Mouse (Mus musculus) embryonic facial prominence, embryonic 11.5 days (tissue): ENCODE measurements around the gene Dicer1. TPM values are rescaled to one million over a fixed set of nuclear protein-coding genes. Genes with fewer than 3 reads are reported as not detected.
A peak's percentile ranks its signal among the peaks of the same experiment; 100 is the strongest.

Experiments
- ATAC-seq: fragments of 200-750 bp; cut with Nextera tagmentation; replicated peaks from 2 replicates; pipeline ENCODE4 v1.8.0; 2017; ENCODE audit warnings: low read depth; ENCODE audit not compliant: insufficient number of reproducible peaks, low FRiP score, low TSS enrichment
- DNase-seq: peaks from one replicate; pipeline ENCODE4 v3.0.0-alpha.2; 2015; ENCODE audit warnings: low spot score
- H3K27ac ChIP-seq: fragments of 300-500 bp; sonication (generic); replicated peaks from 2 replicates; pipeline ENCODE4 v1.5.1; 2014; ENCODE audit warnings: mild to moderate bottlenecking, low read depth, low read length, control low read depth
- H3K27me3 ChIP-seq: fragments of 300-500 bp; sonication (generic); 2 replicates; pipeline ENCODE4 v1.6.1; 2014; ENCODE audit warnings: mild to moderate bottlenecking, low read length, moderate library complexity, mixed read lengths; ENCODE audit not compliant: control insufficient read depth, insufficient read depth
- H3K36me3 ChIP-seq: fragments of 300-500 bp; sonication (generic); replicated peaks from 2 replicates; pipeline ENCODE4 v1.6.1; 2014; ENCODE audit warnings: low read depth, mild to moderate bottlenecking, low read length, moderate library complexity, mixed read lengths; ENCODE audit not compliant: control insufficient read depth, insufficient read depth
- H3K4me1 ChIP-seq: fragments of 300-500 bp; sonication (generic); 2 replicates; pipeline ENCODE4 v1.6.1; 2014; ENCODE audit warnings: low read length, mixed read lengths; ENCODE audit not compliant: control insufficient read depth, insufficient read depth
- H3K4me2 ChIP-seq: fragments of 300-500 bp; sonication (generic); 2 replicates; pipeline ENCODE4 v1.6.1; 2014; ENCODE audit warnings: low read depth, mild to moderate bottlenecking, control low read depth, low read length, moderate library complexity
- H3K4me3 ChIP-seq: fragments of 300-500 bp; sonication (generic); 2 replicates; pipeline ENCODE4 v1.5.1; 2014; ENCODE audit warnings: low read depth, low read length, control low read depth
- H3K9ac ChIP-seq: fragments of 300-500 bp; sonication (generic); replicated peaks from 2 replicates; pipeline ENCODE4 v1.6.1; 2014; ENCODE audit warnings: mild to moderate bottlenecking, control low read depth, low read length
- H3K9me3 ChIP-seq: fragments of 300-500 bp; sonication (generic); replicated peaks from 2 replicates; pipeline ENCODE4 v1.6.1; 2016; ENCODE audit warnings: mild to moderate bottlenecking, low read length, inconsistent platforms, mixed read lengths; ENCODE audit not compliant: control insufficient read depth
- WGBS: fragments of 180-500 bp; shearing (Covaris S2); extraction: QIAGEN DNeasy Blood & Tissue Kit; methylation state at CpG from one replicate; pipeline ENCODE4 v1.1.7; 2014; 5-methylcytosine and 5-hydroxymethylcytosine counted together
- polyA plus RNA-seq: library from polyadenylated mRNA; unstranded; fragments of >200 nt; fragmentation: Nextera tagmentation; extraction: Ambion mirVana; gene quantifications from 2 replicates; pipeline ENCODE4 v1.2.1, GENCODE M21; 2014

The Dicer1 gene
- polyA plus RNA-seq, 1 experiment from 2014 or later, result 31.1 TPM

DNA sequence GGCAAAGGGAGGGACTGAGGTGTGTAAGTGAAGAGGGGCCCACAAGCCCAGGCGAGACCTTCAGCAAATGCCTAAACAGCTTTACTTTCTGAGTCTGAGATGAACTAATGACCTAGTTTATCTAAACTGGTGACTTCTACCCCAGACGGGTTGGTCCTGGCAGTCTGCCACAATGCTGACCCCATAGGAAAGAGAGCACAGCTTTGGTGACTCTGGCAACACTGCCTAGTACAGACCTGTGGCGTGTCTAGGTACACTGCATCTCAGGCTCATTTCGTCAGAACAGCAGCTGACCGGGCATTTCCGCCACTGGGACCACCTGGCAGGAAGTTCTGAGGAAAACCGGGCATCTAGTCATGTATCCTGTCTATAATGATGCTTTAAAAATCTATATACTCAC is 61.3 kb downstream of the Dicer1 start:
- no peak for ATAC-seq
- Histone ChIP-seq H3K27me3 (no peaks in the 10 kb centered on the region), H3K27ac (no peak overlapping the region), H3K9ac (no peak overlapping the region), H3K36me3 (peaks cover 14% of the 10 kb centered on the region), H3K4me3 (no peak overlapping the region), H3K4me1 (no peaks in the 10 kb centered on the region), H3K9me3 (no peaks in the 10 kb centered on the region), H3K4me2 (no peak overlapping the region)
- 83% methylated on average over 7 of the region's 7 CpGs for WGBS
- no peak for DNase-seq

DNA sequence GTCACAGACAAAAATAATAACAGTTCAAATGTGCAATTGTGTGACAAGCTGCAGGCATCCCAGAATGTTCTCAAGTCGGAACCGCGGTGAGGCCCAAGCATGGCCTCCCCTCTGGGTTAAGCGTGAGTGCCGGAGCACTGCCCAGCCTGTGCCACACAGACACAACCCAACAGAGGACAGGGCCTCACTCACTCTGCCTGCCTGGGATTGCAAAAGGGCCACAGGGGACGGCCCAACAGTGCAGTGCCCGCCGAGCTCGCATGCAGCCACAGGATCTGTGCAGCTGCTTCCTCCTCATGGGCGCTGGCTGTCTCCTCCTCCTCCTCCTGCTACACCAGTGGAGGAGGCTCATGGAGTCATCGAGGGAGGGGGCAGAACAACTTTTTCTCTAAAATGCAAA is 62.9 kb downstream of the Dicer1 start:
- no peak overlapping the region for H3K4me2 ChIP-seq
- no peak for DNase-seq
- no peaks in the 10 kb centered on the region; the same call in 1 of the 2 replicates for H3K4me1 ChIP-seq
- 89% methylated on average over 11 of the region's 11 CpGs for WGBS
- ATAC-seq, result no peak
- no peak overlapping the region for H3K9ac ChIP-seq
- H3K36me3 ChIP-seq, result peaks cover 5% of the 10 kb centered on the region
- no peaks in the 10 kb centered on the region for H3K9me3 ChIP-seq
- H3K27ac ChIP-seq, result no peak overlapping the region
- no peak overlapping the region for H3K4me3 ChIP-seq
- H3K27me3 ChIP-seq, result no peaks in the 10 kb centered on the region

DNA sequence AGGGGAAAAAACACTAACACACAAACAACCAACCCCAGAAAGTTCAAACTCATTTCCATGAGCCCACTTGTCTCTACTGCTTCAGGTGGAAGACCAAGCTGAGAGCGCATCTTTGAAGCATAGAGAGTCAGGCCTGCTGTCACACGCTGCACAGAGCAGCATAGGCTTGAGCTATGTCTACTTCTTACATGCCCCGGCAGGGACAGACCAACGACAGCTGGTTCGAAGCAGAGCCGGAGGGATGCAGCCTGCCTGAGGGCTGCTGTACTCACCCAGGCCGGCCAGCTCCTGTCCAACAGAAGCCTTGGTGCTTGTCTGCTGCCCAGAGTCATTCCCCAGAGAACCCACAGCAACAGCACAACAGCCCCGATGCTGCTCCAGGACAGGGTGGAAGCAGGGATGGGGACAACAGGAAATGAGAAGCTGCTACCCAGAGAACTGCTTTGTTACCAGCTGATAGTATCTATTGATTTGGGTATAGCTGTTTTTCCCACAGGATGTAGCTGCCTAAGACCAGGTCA is 67.3 kb downstream of the Dicer1 start:
- Histone ChIP-seq H3K27ac (no peak overlapping the region), H3K9ac (no peak overlapping the region), H3K9me3 (no peaks in the 10 kb centered on the region), H3K4me1 (no peaks in the 10 kb centered on the region; the same call in 1 of the 2 replicates), H3K4me3 (no peak overlapping the region), H3K36me3 (peaks cover 2% of the 10 kb centered on the region), H3K27me3 (no peaks in the 10 kb centered on the region), H3K4me2 (no peak overlapping the region)
- no peak for DNase-seq
- ATAC-seq, result peak; percentile 37; the same call in 1 of the 2 replicates
- 57% methylated on average over 8 of the region's 8 CpGs for WGBS

DNA sequence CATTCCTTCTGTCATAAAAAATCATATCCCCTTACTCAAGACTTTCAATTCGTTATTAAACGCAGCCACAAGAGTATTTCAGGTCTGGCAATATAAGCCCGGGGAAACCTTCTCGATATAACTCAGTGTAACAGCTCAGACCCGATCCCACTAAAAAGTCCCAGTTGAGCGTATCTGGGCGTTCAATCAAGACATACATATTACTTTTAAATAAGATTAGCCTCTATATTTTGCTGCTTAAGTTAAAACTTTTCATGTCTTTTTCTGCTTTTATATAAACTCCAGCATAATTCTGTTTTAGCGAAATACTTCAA is 72.0 kb downstream of the Dicer1 start:
- no peaks in the 10 kb centered on the region for H3K9me3 ChIP-seq
- no peaks in the 10 kb centered on the region for H3K27me3 ChIP-seq
- H3K4me3 ChIP-seq, result no peak overlapping the region
- no peak for DNase-seq
- no peak overlapping the region for H3K4me2 ChIP-seq
- peaks cover 2% of the 10 kb centered on the region; the same call in 1 of the 2 replicates for H3K4me1 ChIP-seq
- H3K36me3 ChIP-seq, result no peaks in the 10 kb centered on the region
- no peak for ATAC-seq
- 59% methylated on average over 8 of the region's 8 CpGs for WGBS
- no peak overlapping the region for H3K27ac ChIP-seq
- H3K9ac ChIP-seq, result no peak overlapping the region

DNA sequence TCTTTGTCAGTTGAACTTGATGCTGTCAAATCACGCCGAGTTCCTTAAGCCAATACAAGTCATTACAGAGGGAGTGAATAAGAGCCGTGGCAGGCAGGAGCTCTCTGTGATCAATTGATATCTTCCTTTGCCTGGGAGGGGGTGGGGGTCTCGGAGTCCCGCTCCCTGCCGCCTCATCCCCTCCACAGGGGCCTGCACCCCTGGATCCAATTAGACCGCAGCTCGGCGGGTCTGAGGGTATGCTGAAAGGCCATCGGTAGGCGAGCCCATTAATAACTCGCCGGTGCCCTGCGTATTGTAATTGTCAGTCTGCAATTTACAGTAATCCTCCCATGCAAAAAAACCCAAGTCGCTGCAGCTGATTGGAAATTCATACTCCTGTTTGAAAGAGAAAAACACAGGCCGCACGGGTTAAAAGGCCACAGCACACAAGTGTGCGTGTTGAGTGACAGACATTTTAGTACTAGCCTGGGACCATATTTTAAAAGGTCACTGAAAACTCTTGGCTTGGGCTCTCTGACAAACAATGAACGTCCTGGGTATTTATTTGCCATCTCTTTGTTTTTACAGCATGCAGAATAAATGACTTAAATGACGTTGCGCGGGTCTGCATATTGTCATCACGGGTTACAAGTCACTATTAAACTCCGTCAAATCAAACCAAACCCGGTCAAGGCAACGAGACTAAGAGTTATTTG is 72.5 kb downstream of the Dicer1 start:
- H3K4me2 ChIP-seq, result peak overlapping the region; percentile 19; the same call in 1 of the 2 replicates
- H3K4me3 ChIP-seq, result no peak overlapping the region

DNA sequence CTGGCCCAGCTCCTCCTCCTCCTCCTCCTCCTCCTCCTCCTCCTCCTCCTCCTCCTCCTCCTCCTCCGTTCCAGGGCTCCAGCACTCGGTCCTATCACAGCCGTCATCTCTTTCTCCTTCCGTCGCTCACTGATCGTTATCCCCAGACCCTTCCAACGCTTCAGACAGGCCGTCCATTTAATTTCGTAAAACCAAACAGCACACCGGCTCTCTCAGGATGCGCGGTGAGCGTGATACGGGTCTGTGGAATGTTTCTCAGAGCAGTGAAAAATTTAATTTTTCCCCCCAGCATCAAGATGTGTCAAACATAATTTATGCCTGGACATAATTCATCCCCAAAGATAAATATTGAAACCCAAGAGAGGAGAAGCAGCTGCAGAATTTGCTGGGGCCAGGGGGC is 73.3 kb downstream of the Dicer1 start:
- WGBS, result 37% methylated on average over 9 of the region's 14 CpGs
- H3K4me2 ChIP-seq, result 0 out of 2 replicates have a peak overlapping the region, but pooled peaks have one; percentile 10
- DNase-seq, result peak; percentile 50
- no peak overlapping the region for H3K4me3 ChIP-seq
- H3K9me3 ChIP-seq, result no peaks in the 10 kb centered on the region
- 0 out of 2 replicates have a peak overlapping the region, but pooled peaks have one; percentile 15 for H3K9ac ChIP-seq
- 0 out of 2 replicates have a peak, but pooled peaks cover 2% of the 10 kb centered on the region for H3K4me1 ChIP-seq
- peak overlapping the region; percentile 43; the same call in 1 of the 2 replicates for H3K27ac ChIP-seq
- no peak for ATAC-seq
- no peaks in the 10 kb centered on the region for H3K27me3 ChIP-seq
- H3K36me3 ChIP-seq, result no peaks in the 10 kb centered on the region

More for the DNA sequence above, 72.5 kb downstream of the Dicer1 start:
- Histone ChIP-seq H3K9ac (no peak overlapping the region), H3K36me3 (no peaks in the 10 kb centered on the region), H3K9me3 (no peaks in the 10 kb centered on the region), H3K4me1 (0 out of 2 replicates have a peak, but pooled peaks cover 2% of the 10 kb centered on the region), H3K27ac (peak overlapping the region; percentile 43; the same call in 1 of the 2 replicates), H3K27me3 (no peaks in the 10 kb centered on the region)
- DNase-seq (peak; percentile 73), ATAC-seq (peak; percentile 50)
- 25% methylated on average over 26 of the region's 26 CpGs for WGBS

DNA sequence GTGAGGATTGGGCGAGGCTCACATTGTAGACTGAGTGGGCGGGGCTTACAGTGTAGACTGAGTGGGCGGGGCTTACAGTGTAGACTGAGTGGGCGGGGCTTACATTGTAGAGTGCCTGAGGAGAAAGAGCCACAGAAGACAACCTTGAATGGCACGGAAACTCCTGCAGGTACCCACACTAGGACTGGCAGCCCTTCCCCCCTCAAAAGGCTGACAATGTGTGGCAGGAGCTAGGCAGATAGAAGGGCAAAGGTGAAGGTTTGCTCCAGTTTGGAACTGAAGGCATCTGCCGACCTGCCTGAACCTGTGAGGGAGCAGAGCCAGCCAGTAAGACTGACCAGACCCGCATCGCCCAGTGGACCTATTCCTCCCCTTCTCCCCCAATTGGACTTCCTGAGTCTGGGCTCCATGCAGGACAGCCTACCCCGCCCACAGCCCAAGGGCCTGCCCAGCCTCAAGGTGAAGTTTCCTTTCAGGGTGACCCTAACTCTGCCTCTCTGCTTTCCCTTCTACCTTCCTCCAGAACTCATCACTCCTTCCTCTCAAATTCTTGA is 74.3 kb downstream of the Dicer1 start:
- Histone ChIP-seq H3K9ac (no peak overlapping the region), H3K27ac (no peak overlapping the region), H3K4me3 (no peak overlapping the region), H3K27me3 (no peaks in the 10 kb centered on the region), H3K9me3 (no peaks in the 10 kb centered on the region), H3K36me3 (no peaks in the 10 kb centered on the region), H3K4me1 (0 out of 2 replicates have a peak, but pooled peaks cover 2% of the 10 kb centered on the region), H3K4me2 (no peak overlapping the region)
- DNase-seq (no peak), ATAC-seq (no peak)
- 90% methylated on average over 9 of the region's 9 CpGs for WGBS
